ENCODE assay signal across 11 mouse cellular contexts in the genomic region with DNA sequence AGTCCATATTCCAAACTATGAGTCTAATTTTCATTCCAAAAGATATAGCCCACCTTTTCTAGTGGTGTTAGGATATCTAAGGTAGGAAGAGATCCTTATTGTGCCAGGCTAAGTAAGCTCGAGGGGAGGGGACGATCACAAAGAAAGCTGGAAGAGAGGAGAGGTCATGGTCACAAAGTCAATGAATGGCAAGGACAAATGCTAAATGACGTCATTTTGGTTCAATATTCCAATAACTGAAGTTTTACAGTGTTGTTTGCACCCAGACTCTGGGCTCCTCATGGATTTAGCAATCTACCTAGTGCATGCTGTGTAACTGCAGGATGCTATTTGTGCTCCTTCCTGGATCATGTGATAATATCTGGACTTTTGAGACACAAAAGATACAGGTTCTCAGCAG. TPM values are rescaled to one million over a fixed set of nuclear protein-coding genes. Genes with fewer than 3 reads are reported as not detected.
DNase-seq lines count a peak whose midpoint lies in the region; ATAC-seq lines count a peak whose summit lies in the region.
"Had no signal": no experiment of that assay in that cellular context is flagged by ENCODE, and none has a peak within 500 bp of the region (broad histone marks: within the 10 kb centered on the region; RNA-seq: fewer than 3 reads in every experiment).

No protein-coding gene starts in this region.

- ATAC-seq in lung, embryonic 16.5 days (ENCODE audit: low read depth), result no peak
- ATAC-seq in limb, embryonic 13.5 days (ENCODE audit: low FRiP score, low read depth), result no peak
- ATAC-seq in stomach, embryonic 15.5 days (ENCODE audit: insufficient read depth, low FRiP score, low read depth), result no peak
- ATAC-seq: Patski had no signal

- intact Hi-C loops in heart, postnatal 36 days (cut with DNase I), result loop anchor here (2.0 to 5.0 kb wide), 3 partner anchors 52 to 266 kb away; partner anchors contain the start of gene Gm11733
- intact Hi-C loops in left cerebral cortex, postnatal 4 days (cut with DNase I), result loop anchor here (10.0 kb wide), 2 partner anchors 178 to 248 kb away; no protein-coding TSS in a partner anchor

- H3K4me3 ChIP-seq in heart, embryonic 10.5 days, result peak overlapping the region; percentile 96; the same call in 1 of the 2 replicates
- no peak overlapping the region; the same call in 1 of the 2 replicates for H3K4me3 ChIP-seq in lung, embryonic 16.5 days (ENCODE audit: low read length)
- no peak overlapping the region for H3K4me3 ChIP-seq in limb, embryonic 13.5 days
- peak overlapping the region; percentile 86 for H3K4me3 ChIP-seq in stomach, embryonic 15.5 days (replicated peaks)

- no peak for DNase-seq in heart, embryonic 10.5 days (ENCODE audit: low spot score)
- DNase-seq in heart, postnatal 36 days, result no peak
- no peak for DNase-seq in lung, adult 18-20 months
- no peak for DNase-seq in gastrocnemius, postnatal 10 days
- no peak for DNase-seq in left cerebral cortex, postnatal 4 days
- DNase-seq: embryo, embryonic 11 days had no signal

- H3K4me1 ChIP-seq in heart, embryonic 10.5 days, result peaks cover 22% of the 10 kb centered on the region
- H3K4me1 ChIP-seq in lung, embryonic 16.5 days (replicated peaks; ENCODE audit: control insufficient read depth, insufficient read depth, low read length), result peaks cover 18% of the 10 kb centered on the region
- peaks cover 24% of the 10 kb centered on the region for H3K4me1 ChIP-seq in limb, embryonic 13.5 days
- peaks cover 15% of the 10 kb centered on the region for H3K4me1 ChIP-seq in stomach, embryonic 15.5 days

- peaks cover 27% of the 10 kb centered on the region for H3K27me3 ChIP-seq in heart, embryonic 10.5 days (ENCODE audit: insufficient read depth, poor library complexity, severe bottlenecking)
- H3K27me3 ChIP-seq in lung, embryonic 16.5 days (ENCODE audit: control insufficient read depth, insufficient read depth, low read depth, low read length), result peaks cover 2% of the 10 kb centered on the region; the same call in 1 of the 2 replicates
- H3K27me3 ChIP-seq in limb, embryonic 13.5 days, result 0 out of 2 replicates have a peak, but pooled peaks cover 2% of the 10 kb centered on the region
- peaks cover 3% of the 10 kb centered on the region; the same call in 1 of the 2 replicates for H3K27me3 ChIP-seq in stomach, embryonic 15.5 days (replicated peaks)
- H3K27me3 ChIP-seq: Patski had no signal

- H3K9me3 ChIP-seq in heart, embryonic 10.5 days, result no peaks in the 10 kb centered on the region
- no peaks in the 10 kb centered on the region for H3K9me3 ChIP-seq in lung, embryonic 16.5 days (ENCODE audit: control insufficient read depth, low read length)
- no peaks in the 10 kb centered on the region for H3K9me3 ChIP-seq in limb, embryonic 13.5 days
- H3K9me3 ChIP-seq in stomach, embryonic 15.5 days, result no peaks in the 10 kb centered on the region

- no peak overlapping the region; the same call in 1 of the 2 replicates for H3K9ac ChIP-seq in lung, embryonic 16.5 days (ENCODE audit: low read length)
- peak overlapping the region; percentile 73; the same call in 1 of the 2 replicates for H3K9ac ChIP-seq in limb, embryonic 13.5 days
- no peak overlapping the region for H3K9ac ChIP-seq in stomach, embryonic 15.5 days

- H3K27ac ChIP-seq in heart, embryonic 10.5 days, result no peak overlapping the region
- no peak overlapping the region for H3K27ac ChIP-seq in lung, embryonic 16.5 days (ENCODE audit: low read length)
- H3K27ac ChIP-seq in limb, embryonic 13.5 days, result no peak overlapping the region
- no peak overlapping the region for H3K27ac ChIP-seq in stomach, embryonic 15.5 days
- H3K27ac ChIP-seq: macrophage had no signal

- H3K36me3 ChIP-seq in heart, embryonic 10.5 days, result no peaks in the 10 kb centered on the region
- no peaks in the 10 kb centered on the region for H3K36me3 ChIP-seq in lung, embryonic 16.5 days (ENCODE audit: control insufficient read depth, insufficient read depth, low read length)
- no peaks in the 10 kb centered on the region for H3K36me3 ChIP-seq in limb, embryonic 13.5 days
- no peaks in the 10 kb centered on the region for H3K36me3 ChIP-seq in stomach, embryonic 15.5 days

- WGBS in heart, embryonic 10.5 days, result 78% methylated on average over 3 of the region's 3 CpGs
- WGBS in lung, embryonic 16.5 days, result 74% methylated on average over 3 of the region's 3 CpGs
- 66% methylated on average over 3 of the region's 3 CpGs for WGBS in limb, embryonic 13.5 days
- 63% methylated on average over 3 of the region's 3 CpGs for WGBS in stomach, embryonic 15.5 days

- peak overlapping the region; percentile 99; the same call in 1 of the 2 replicates for H3K4me2 ChIP-seq in lung, embryonic 16.5 days (ENCODE audit: low read depth, low read length)
- H3K4me2 ChIP-seq in limb, embryonic 13.5 days (replicated peaks), result peak overlapping the region; percentile 77
- peak overlapping the region; percentile 86 for H3K4me2 ChIP-seq in stomach, embryonic 15.5 days

RNA-seq across cellular contexts. Expression of gene Tnrc6c, which starts 1.2 kb away (rescaled TPM):
- polyA plus RNA-seq in heart, embryonic 10.5 days (2016; fragmentation: Nextera tagmentation; extraction: Ambion mirVana), result 6.1 and 7.4 TPM in 2 replicates
- 10 to 100 TPM; 28.1 to 34.1 TPM for total RNA-seq in heart, postnatal 36 days (2021)
- polyA plus RNA-seq in lung, embryonic 16.5 days (2015; fragmentation: Nextera tagmentation; extraction: Ambion mirVana), result 8.6 and 9.3 TPM in 2 replicates
- polyA plus RNA-seq in limb, embryonic 13.5 days (2015; fragmentation: Nextera tagmentation; extraction: Ambion mirVana), result 19.3 and 19.6 TPM in 2 replicates
- polyA plus RNA-seq in stomach, embryonic 15.5 days (2015; fragmentation: Nextera tagmentation; extraction: Ambion mirVana), result 11.6 and 12.2 TPM in 2 replicates
- 10 to 100 TPM; 20.5 to 25.8 TPM for total RNA-seq in gastrocnemius, postnatal 10 days (2021)
- total RNA-seq in left cerebral cortex, postnatal 4 days (2021), result 10 to 100 TPM; 89.8 to 90.7 TPM

Comparison
In these comparisons a context has a peak if more than half of its experiments do, and no peak if none do; other contexts are left out.
1. H3K4me3 ChIP-seq: peak in heart, embryonic 10.5 days (single experiment) and stomach, embryonic 15.5 days (single experiment); none in lung, embryonic 16.5 days (single experiment) and limb, embryonic 13.5 days (single experiment).
2. Peak in every context shown above with its lines, with median percentiles within 50 percentile points of each other: H3K4me2 ChIP-seq.